Mouse (Mus musculus): ENCODE measurements at regions not wholly inside any gene's neighbourhood (a gene's known extent, or its start where the extent isn't known, plus 50 kb on each side); places are given as distances from the start of the nearest gene placed in this dataset.

DNA sequence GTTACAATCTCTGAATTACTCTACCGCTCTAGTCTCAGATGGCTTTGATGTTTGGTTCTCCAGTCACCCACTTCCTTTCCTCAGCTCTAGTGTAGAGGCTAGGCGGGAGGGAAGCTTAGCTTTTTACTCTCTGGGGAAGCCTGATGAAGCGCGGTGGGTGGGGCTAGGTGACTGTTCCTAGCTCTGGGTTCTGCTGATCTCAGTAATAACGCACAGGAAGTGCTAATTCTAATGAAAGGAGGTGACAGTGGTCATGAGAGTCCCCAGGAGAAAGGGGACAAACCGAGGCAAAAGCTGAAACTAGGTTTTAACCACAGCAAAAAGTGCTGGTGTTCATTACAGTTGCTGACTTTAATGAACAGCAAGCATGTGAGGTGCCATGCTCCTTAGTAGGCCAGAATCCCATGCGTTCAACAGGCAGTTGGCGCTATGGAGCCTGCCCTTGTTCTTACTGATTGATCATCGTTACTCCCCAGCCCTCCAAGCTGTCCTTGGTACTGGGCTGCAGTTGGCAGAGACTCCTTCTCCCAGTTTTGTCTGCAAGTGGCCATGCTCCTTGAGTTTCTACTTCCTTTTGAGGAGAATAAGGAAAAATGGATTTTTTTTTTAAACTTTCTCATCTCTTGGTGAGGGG, 687.9 kb upstream of the Car8 start:
- DNase-seq (peak; percentile 1), ATAC-seq (ENCODE audit: low FRiP score, low TSS enrichment) (no peak)
- H3K36me3 ChIP-seq (ENCODE audit: control insufficient read depth, insufficient read depth, low read length) = no peaks in the 10 kb centered on the region
- H3K9me3 ChIP-seq (ENCODE audit: control insufficient read depth, low read length) = no peaks in the 10 kb centered on the region
- WGBS = 45% methylated on average over 9 of the region's 9 CpGs
- H3K4me3 ChIP-seq (replicated peaks; ENCODE audit: low read depth, low read length) = no peak overlapping the region
- H3K4me2 ChIP-seq (ENCODE audit: low read length) = no peak overlapping the region
- H3K27me3 ChIP-seq (ENCODE audit: control insufficient read depth, insufficient read depth, low read length) = no peaks in the 10 kb centered on the region
- H3K9ac ChIP-seq (replicated peaks; ENCODE audit: low read length) = no peak overlapping the region
- H3K4me1 ChIP-seq (ENCODE audit: control insufficient read depth, insufficient read depth, low read length) = peaks cover 22% of the 10 kb centered on the region
- no peak overlapping the region for H3K27ac ChIP-seq (replicated peaks; ENCODE audit: low read depth, low read length)

DNA sequence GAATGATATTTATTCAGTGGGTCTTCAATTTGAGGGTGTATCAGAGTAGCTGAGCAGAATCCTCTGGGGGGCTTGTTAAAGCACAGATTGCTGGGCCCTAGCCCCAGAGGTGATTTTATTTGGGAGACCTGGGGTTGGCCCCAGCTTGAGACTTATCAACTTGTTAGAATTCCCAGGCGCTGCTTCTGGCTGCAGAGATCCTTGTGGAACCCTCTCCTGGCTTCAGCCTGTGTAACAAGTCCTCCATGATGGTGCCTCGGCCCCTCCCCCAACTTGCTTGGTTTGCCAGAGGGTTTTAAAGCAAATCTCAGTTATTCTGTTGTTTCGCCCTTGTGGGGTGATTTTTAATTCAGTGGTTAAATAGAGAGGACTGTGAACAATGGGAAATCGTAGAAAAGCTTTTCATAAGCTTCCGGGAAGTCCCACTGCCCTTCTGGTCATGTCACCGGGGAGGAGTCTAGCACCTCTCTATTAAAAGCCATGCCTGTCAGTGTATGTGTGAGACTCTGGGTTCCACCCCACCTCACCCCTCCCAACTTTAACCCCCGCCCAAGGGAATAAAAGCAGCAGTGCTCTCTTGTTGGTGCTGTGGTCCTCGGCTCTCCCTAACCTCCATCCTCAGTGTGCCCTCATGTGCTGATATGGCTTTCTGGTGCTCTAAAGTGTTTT, 684.0 kb upstream of the Car8 start:
- 24% methylated on average over 8 of the region's 8 CpGs for WGBS
- no peak overlapping the region for H3K27ac ChIP-seq (replicated peaks; ENCODE audit: low read depth, low read length)
- no peaks in the 10 kb centered on the region for H3K36me3 ChIP-seq (ENCODE audit: control insufficient read depth, insufficient read depth, low read length)
- H3K4me2 ChIP-seq (ENCODE audit: low read length) = no peak overlapping the region
- no peaks in the 10 kb centered on the region for H3K9me3 ChIP-seq (ENCODE audit: control insufficient read depth, low read length)
- DNase-seq (peak; percentile 76), ATAC-seq (ENCODE audit: low FRiP score, low TSS enrichment) (no peak)
- no peak overlapping the region for H3K9ac ChIP-seq (replicated peaks; ENCODE audit: low read length)
- no peaks in the 10 kb centered on the region for H3K27me3 ChIP-seq (ENCODE audit: control insufficient read depth, insufficient read depth, low read length)
- peaks cover 33% of the 10 kb centered on the region for H3K4me1 ChIP-seq (ENCODE audit: control insufficient read depth, insufficient read depth, low read length)
- no peak overlapping the region for H3K4me3 ChIP-seq (replicated peaks; ENCODE audit: low read depth, low read length)

DNA sequence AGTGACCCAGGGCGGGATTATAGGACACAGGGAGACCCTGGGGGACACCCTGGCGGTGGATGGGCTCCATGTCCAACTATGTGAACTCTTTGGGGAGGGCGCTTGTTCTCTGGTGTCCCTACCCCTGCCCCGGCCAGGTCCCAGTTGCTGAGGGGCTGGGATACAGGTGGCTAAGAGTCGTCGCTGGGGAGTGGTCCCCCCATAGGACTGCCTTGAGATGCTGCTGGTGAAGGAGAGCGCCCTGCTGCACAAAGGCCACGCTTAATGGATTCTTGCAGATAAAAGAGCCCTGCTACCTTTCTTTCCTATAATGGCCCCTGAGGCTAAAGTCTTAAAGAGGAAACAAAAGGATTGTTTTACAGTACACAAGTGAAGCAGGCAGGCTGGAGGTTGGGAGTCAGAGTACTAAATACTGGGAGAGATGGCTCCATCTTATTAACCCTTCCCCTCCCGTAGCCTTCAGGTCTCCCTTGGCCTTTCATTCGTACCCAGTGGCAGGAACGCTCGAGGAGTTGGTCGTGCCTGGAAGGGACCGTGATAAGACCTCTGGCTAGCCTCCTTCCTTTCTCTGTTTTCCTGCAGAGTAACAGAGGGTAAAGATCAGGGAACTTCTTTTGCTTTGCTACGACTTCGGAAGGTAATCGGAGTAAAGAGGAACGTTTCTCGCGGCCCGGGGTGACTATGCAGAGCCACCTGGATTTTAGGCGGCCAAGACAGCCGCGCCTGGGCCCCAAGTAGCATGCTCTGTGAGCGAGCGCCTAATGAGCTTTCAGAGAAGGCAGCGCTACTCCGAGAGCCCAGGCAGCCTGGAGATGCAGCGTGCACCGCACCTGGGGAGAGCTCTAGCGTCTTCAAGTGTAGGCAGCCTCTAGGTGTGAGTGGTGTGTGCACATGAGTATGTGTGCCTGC, 682.9 kb upstream of the Car8 start:
- H3K4me2 ChIP-seq (ENCODE audit: low read length) = peak overlapping the region; percentile 54
- peak overlapping the region; percentile 22 for H3K4me3 ChIP-seq (replicated peaks; ENCODE audit: low read depth, low read length)
- H3K27ac ChIP-seq (replicated peaks; ENCODE audit: low read depth, low read length) = peak overlapping the region; percentile 67
- WGBS = 6% methylated on average over 31 of the region's 31 CpGs
- H3K9ac ChIP-seq (replicated peaks; ENCODE audit: low read length) = peak overlapping the region; percentile 21; the same call in 1 of the 2 replicates
- peaks cover 28% of the 10 kb centered on the region for H3K4me1 ChIP-seq (ENCODE audit: control insufficient read depth, insufficient read depth, low read length)
- no peaks in the 10 kb centered on the region for H3K9me3 ChIP-seq (ENCODE audit: control insufficient read depth, low read length)
- ATAC-seq (ENCODE audit: low FRiP score, low TSS enrichment) (peak; percentile 25; the same call in 1 of the 2 replicates), DNase-seq (peak; percentile 76)
- H3K36me3 ChIP-seq (ENCODE audit: control insufficient read depth, insufficient read depth, low read length) = no peaks in the 10 kb centered on the region
- no peaks in the 10 kb centered on the region for H3K27me3 ChIP-seq (ENCODE audit: control insufficient read depth, insufficient read depth, low read length)

DNA sequence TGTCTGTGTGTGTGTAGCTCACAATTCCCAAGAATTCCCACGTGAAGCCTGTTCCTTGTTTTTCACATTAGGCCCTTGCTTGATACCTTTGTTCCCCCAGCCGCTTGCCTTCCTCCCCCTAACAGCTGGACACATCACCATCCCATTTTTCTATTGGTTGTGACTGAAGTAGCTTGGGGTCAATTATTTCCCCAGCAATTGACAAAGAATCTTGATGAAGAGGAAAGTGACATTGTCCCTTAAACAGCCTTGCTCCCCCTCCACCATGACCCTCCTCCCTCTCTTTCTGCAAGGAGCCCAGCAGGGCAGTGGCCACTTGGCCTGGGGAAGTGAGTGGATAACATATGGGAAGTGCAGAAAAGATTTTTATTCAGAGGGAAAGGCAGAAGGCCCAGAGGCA, 681.5 kb upstream of the Car8 start:
- H3K4me1 ChIP-seq (ENCODE audit: control insufficient read depth, insufficient read depth, low read length) = peaks cover 38% of the 10 kb centered on the region
- H3K4me2 ChIP-seq (ENCODE audit: low read length) = no peak overlapping the region
- WGBS = 10% methylated on average over 2 of the region's 2 CpGs
- H3K9me3 ChIP-seq (ENCODE audit: control insufficient read depth, low read length) = no peaks in the 10 kb centered on the region
- no peak overlapping the region for H3K9ac ChIP-seq (replicated peaks; ENCODE audit: low read length)
- H3K27ac ChIP-seq (replicated peaks; ENCODE audit: low read depth, low read length) = peak overlapping the region; percentile 37; the same call in 1 of the 2 replicates
- H3K36me3 ChIP-seq (ENCODE audit: control insufficient read depth, insufficient read depth, low read length) = no peaks in the 10 kb centered on the region
- no peak overlapping the region for H3K4me3 ChIP-seq (replicated peaks; ENCODE audit: low read depth, low read length)
- ATAC-seq (ENCODE audit: low FRiP score, low TSS enrichment) (no peak), DNase-seq (peak; percentile 13)
- H3K27me3 ChIP-seq (ENCODE audit: control insufficient read depth, insufficient read depth, low read length) = no peaks in the 10 kb centered on the region

DNA sequence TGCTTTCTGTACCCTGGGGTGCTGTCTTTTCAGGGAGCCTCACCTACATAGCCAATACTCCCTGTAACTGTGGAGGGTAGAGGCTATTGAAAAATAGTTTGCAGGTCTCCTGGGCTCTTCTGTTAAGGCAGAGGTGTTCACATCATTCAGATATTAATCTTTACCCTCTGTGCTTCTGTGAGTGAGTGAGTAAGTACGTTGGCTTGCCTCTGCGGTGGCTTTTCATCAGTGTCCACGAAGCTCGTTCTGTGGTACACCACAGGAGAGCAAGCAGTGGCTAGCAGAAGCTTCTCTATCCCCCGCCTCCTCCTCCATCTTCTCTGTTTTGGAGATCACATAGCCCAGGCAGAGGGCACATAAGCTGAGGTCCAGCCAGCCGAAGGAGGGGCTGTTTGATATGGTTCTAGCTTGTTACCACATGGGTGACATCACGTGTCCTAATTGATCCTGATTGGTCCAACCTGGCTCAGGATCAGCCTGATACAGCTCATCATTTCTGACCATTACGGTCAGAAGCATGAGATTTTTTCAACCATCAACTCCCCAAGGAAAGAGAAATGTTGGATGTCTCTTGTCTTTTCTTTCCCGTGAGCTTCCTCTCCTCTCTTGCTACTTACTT, 680.6 kb upstream of the Car8 start:
- Histone ChIP-seq H3K4me2 (ENCODE audit: low read length) (no peak overlapping the region), H3K4me3 (replicated peaks; ENCODE audit: low read depth, low read length) (no peak overlapping the region), H3K4me1 (ENCODE audit: control insufficient read depth, insufficient read depth, low read length) (peaks cover 46% of the 10 kb centered on the region), H3K9me3 (ENCODE audit: control insufficient read depth, low read length) (no peaks in the 10 kb centered on the region), H3K9ac (replicated peaks; ENCODE audit: low read length) (no peak overlapping the region), H3K27me3 (ENCODE audit: control insufficient read depth, insufficient read depth, low read length) (no peaks in the 10 kb centered on the region), H3K36me3 (ENCODE audit: control insufficient read depth, insufficient read depth, low read length) (no peaks in the 10 kb centered on the region), H3K27ac (replicated peaks; ENCODE audit: low read depth, low read length) (no peak overlapping the region)
- DNase-seq (no peak), ATAC-seq (ENCODE audit: low FRiP score, low TSS enrichment) (no peak)
- 79% methylated on average over 9 of the region's 9 CpGs for WGBS
